ENCODE assay signal across 8 mouse cellular contexts in the genomic region with DNA sequence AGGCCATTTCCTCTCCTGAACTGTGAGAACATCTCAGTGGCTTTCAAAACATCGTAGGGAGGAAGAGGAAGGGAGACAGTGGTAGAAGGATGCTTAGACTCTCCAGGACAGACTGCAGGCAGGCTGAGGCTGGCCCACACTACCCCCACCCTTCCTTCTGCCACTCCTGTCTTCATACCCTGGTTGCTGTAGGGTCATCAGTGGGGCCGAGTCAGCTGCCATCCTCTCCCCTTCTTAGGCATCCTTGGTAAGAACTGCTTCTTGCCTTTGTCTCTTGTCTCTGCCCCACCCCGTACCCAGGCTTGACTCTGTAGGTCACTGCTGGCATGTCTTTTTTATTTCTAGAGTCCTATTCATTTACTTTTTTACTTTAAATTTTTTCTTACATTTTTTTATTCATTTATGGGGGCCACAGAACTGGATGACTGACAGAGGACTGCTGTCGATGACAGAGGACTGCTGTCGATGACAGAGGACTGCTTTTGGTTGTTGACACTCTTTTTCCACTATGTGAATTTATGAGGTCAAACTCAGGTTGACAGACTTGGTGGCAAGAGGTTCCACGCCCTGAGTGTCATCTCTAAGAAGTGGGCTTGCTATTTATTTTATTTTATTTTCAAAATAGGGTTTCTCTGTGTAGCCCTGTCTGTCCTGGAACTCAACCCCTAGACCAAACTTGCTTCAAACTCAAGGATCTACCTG. TPM values are rescaled to one million over a fixed set of nuclear protein-coding genes. Genes with fewer than 3 reads are reported as not detected.
DNase-seq lines count a peak whose midpoint lies in the region; ATAC-seq and TF ChIP-seq lines count a peak whose summit lies in the region.

No protein-coding gene starts in this region.

- H3K27ac ChIP-seq in spleen, adult 2 months (ENCODE audit: insufficient read depth, low read length) = peak overlapping the region; percentile 98
- peak overlapping the region; percentile 70 for H3K27ac ChIP-seq in liver, embryonic 12.5 days
- peak overlapping the region; percentile 40; the same call in 1 of the 2 replicates for H3K27ac ChIP-seq in stomach, embryonic 16.5 days (ENCODE audit: low read length)

- H3K36me3 ChIP-seq in spleen, adult 2 months (ENCODE audit: control insufficient read depth, insufficient read depth, low read length) = 0 out of 2 replicates have a peak, but pooled peaks cover 1% of the 10 kb centered on the region
- no peaks in the 10 kb centered on the region for H3K36me3 ChIP-seq in liver, embryonic 12.5 days
- H3K36me3 ChIP-seq in stomach, embryonic 16.5 days (ENCODE audit: control insufficient read depth, insufficient read depth, low read length) = no peaks in the 10 kb centered on the region

- H3K27me3 ChIP-seq in spleen, adult 2 months (ENCODE audit: control insufficient read depth, insufficient read depth, low read length) = no peaks in the 10 kb centered on the region
- H3K27me3 ChIP-seq in liver, embryonic 12.5 days (replicated peaks) = peaks cover 13% of the 10 kb centered on the region; the same call in 1 of the 2 replicates
- no peaks in the 10 kb centered on the region for H3K27me3 ChIP-seq in stomach, embryonic 16.5 days (ENCODE audit: control insufficient read depth, insufficient read depth, low read length)

- peak; percentile 59 for DNase-seq in cerebellum, adult 9-10 months
- DNase-seq in cerebellum, adult 11 months = no peak
- no peak for DNase-seq in spleen, adult 2 months (ENCODE audit: low read depth in 1 of 2, low spot score in 2 of 2)
- no peak for DNase-seq in spleen, adult 12 weeks (ENCODE audit: low spot score)
- DNase-seq in Muller cell, postnatal 12 days (ENCODE audit: inconsistent ontology term) = no peak

- WGBS in spleen, adult 2 months = 26% methylated on average over 6 of the region's 6 CpGs
- WGBS in liver, embryonic 12.5 days (ENCODE audit: insufficient replicate concordance) = 48% methylated on average over 6 of the region's 6 CpGs
- WGBS in stomach, embryonic 16.5 days = 72% methylated on average over 6 of the region's 6 CpGs

- peak overlapping the region; percentile 99 for H3K4me2 ChIP-seq in liver, embryonic 12.5 days
- no peak overlapping the region; the same call in 1 of the 2 replicates for H3K4me2 ChIP-seq in stomach, embryonic 16.5 days (ENCODE audit: low read depth, low read length)

- no peak for ATAC-seq in liver, embryonic 12.5 days
- no peak for ATAC-seq in stomach, embryonic 16.5 days (ENCODE audit: insufficient read depth, low FRiP score)
- ATAC-seq in megakaryocyte progenitor cell, adult 5-6 weeks (replicated peaks; ENCODE audit: poor library complexity) = no peak

- H3K4me1 ChIP-seq in spleen, adult 2 months (ENCODE audit: control insufficient read depth, insufficient read depth, insufficient read length) = peaks cover 26% of the 10 kb centered on the region
- H3K4me1 ChIP-seq in liver, embryonic 12.5 days = peaks cover 63% of the 10 kb centered on the region
- peaks cover 11% of the 10 kb centered on the region for H3K4me1 ChIP-seq in stomach, embryonic 16.5 days (ENCODE audit: control insufficient read depth, insufficient read depth, low read length)

- TF ChIP-seq POLR2A in spleen, adult 2 months (IDR thresholded peaks at IDR 0.05; ENCODE audit: low read depth, low read length) = no peak

- peak overlapping the region; percentile 91; the same call in 1 of the 2 replicates for H3K9ac ChIP-seq in liver, embryonic 12.5 days
- no peak overlapping the region for H3K9ac ChIP-seq in stomach, embryonic 16.5 days (ENCODE audit: low read length)

- H3K9me3 ChIP-seq in liver, embryonic 12.5 days (replicated peaks) = no peaks in the 10 kb centered on the region
- no peaks in the 10 kb centered on the region for H3K9me3 ChIP-seq in stomach, embryonic 16.5 days (replicated peaks; ENCODE audit: control insufficient read depth, low read length)

- peak overlapping the region; percentile 67 for H3K4me3 ChIP-seq in spleen, adult 2 months (ENCODE audit: extremely low read depth, insufficient read depth, insufficient read length)
- H3K4me3 ChIP-seq in liver, embryonic 12.5 days = peak overlapping the region; percentile 75
- no peak overlapping the region for H3K4me3 ChIP-seq in stomach, embryonic 16.5 days (replicated peaks; ENCODE audit: low read length)

- no peak for TF ChIP-seq CTCF in spleen, adult 2 months (IDR thresholded peaks at IDR 0.05; ENCODE audit: extremely low read depth, insufficient read depth, insufficient read length, insufficient replicate concordance)

RNA-seq across cellular contexts. Expression of gene Slc43a2, which starts 2.0 kb away (rescaled TPM):
- polyA plus RNA-seq in spleen, adult 2 months (2012; rRNA removed) = 57.3 and 62.8 TPM in 2 replicates
- 5.9 and 6.3 TPM in 2 replicates for polyA plus RNA-seq in liver, embryonic 12.5 days (2016; fragmentation: Nextera tagmentation; extraction: Ambion mirVana)
- polyA plus RNA-seq in stomach, embryonic 16.5 days (2015; fragmentation: Nextera tagmentation; extraction: Ambion mirVana) = 4.1 and 5.0 TPM in 2 replicates
- total RNA-seq in megakaryocyte progenitor cell, adult 5-6 weeks (2015) = 8.6 and 12.2 TPM in 2 replicates
- total RNA-seq in megakaryocyte progenitor cell, adult 5-6 weeks (2017) = 8.9 and 9.9 TPM in 2 replicates

RNA-seq across cellular contexts. Expression of gene Scarf1, which starts 20.1 kb away (rescaled TPM):
- polyA plus RNA-seq in spleen, adult 2 months (2012; rRNA removed) = 11.5 and 13.5 TPM in 2 replicates
- 5.2 TPM in 2 replicates for polyA plus RNA-seq in liver, embryonic 12.5 days (2016; fragmentation: Nextera tagmentation; extraction: Ambion mirVana)
- polyA plus RNA-seq in stomach, embryonic 16.5 days (2015; fragmentation: Nextera tagmentation; extraction: Ambion mirVana) = 6.2 and 6.7 TPM in 2 replicates
- total RNA-seq in megakaryocyte progenitor cell, adult 5-6 weeks (2015) = 1.7 and 3.0 TPM in 2 replicates
- total RNA-seq in megakaryocyte progenitor cell, adult 5-6 weeks (2017) = 2.4 and 3.7 TPM in 2 replicates

RNA-seq across cellular contexts. Expression of gene Rilp, which starts 23.6 kb away (rescaled TPM):
- polyA plus RNA-seq in spleen, adult 2 months (2012; rRNA removed) = 1.1 and 1.6 TPM in 2 replicates
- 0.89 and 1.2 TPM in 2 replicates for polyA plus RNA-seq in liver, embryonic 12.5 days (2016; fragmentation: Nextera tagmentation; extraction: Ambion mirVana)
- polyA plus RNA-seq in stomach, embryonic 16.5 days (2015; fragmentation: Nextera tagmentation; extraction: Ambion mirVana) = 1.4 and 1.7 TPM in 2 replicates
- 0.64 TPM in 1 of 2 replicates, not detected in the other for total RNA-seq in megakaryocyte progenitor cell, adult 5-6 weeks (2015)
- total RNA-seq in megakaryocyte progenitor cell, adult 5-6 weeks (2017) = 0.24 TPM in 1 of 2 replicates, not detected in the other

RNA-seq across cellular contexts. Expression of gene Prpf8, which starts 46.8 kb away (rescaled TPM):
- polyA plus RNA-seq in spleen, adult 2 months (2012; rRNA removed) = 64.2 and 72.8 TPM in 2 replicates
- 46.6 and 47.9 TPM in 2 replicates for polyA plus RNA-seq in liver, embryonic 12.5 days (2016; fragmentation: Nextera tagmentation; extraction: Ambion mirVana)
- 42.4 and 43.8 TPM in 2 replicates for polyA plus RNA-seq in stomach, embryonic 16.5 days (2015; fragmentation: Nextera tagmentation; extraction: Ambion mirVana)
- 147 and 148 TPM in 2 replicates for total RNA-seq in megakaryocyte progenitor cell, adult 5-6 weeks (2015)
- total RNA-seq in megakaryocyte progenitor cell, adult 5-6 weeks (2017) = 93.5 and 107 TPM in 2 replicates

RNA-seq across cellular contexts. Expression of gene Pitpna, which starts 54.4 kb away (rescaled TPM):
- polyA plus RNA-seq in spleen, adult 2 months (2012; rRNA removed) = 51.7 and 54.1 TPM in 2 replicates
- 65.7 and 69.3 TPM in 2 replicates for polyA plus RNA-seq in liver, embryonic 12.5 days (2016; fragmentation: Nextera tagmentation; extraction: Ambion mirVana)
- 59.1 and 63.1 TPM in 2 replicates for polyA plus RNA-seq in stomach, embryonic 16.5 days (2015; fragmentation: Nextera tagmentation; extraction: Ambion mirVana)
- 166 and 176 TPM in 2 replicates for total RNA-seq in megakaryocyte progenitor cell, adult 5-6 weeks (2015)
- total RNA-seq in megakaryocyte progenitor cell, adult 5-6 weeks (2017) = 70.3 and 82.4 TPM in 2 replicates

Comparison
In these comparisons a context has a peak if more than half of its experiments do, and no peak if none do; other contexts are left out.
1. H3K27ac ChIP-seq: peak in every context shown above with its lines; median percentile 98 in spleen, adult 2 months; 70 in liver, embryonic 12.5 days; 40 in stomach, embryonic 16.5 days.